Mouse (Mus musculus): Measurements from ENCODE around the gene Crlf2. TPM values are rescaled to one million over a fixed set of nuclear protein-coding genes. Genes with fewer than 3 reads are reported as not detected.

Gene Crlf2
- total RNA-seq, 2 experiments from 2014 or later, result 2.5 to 3.0 TPM

DNA sequence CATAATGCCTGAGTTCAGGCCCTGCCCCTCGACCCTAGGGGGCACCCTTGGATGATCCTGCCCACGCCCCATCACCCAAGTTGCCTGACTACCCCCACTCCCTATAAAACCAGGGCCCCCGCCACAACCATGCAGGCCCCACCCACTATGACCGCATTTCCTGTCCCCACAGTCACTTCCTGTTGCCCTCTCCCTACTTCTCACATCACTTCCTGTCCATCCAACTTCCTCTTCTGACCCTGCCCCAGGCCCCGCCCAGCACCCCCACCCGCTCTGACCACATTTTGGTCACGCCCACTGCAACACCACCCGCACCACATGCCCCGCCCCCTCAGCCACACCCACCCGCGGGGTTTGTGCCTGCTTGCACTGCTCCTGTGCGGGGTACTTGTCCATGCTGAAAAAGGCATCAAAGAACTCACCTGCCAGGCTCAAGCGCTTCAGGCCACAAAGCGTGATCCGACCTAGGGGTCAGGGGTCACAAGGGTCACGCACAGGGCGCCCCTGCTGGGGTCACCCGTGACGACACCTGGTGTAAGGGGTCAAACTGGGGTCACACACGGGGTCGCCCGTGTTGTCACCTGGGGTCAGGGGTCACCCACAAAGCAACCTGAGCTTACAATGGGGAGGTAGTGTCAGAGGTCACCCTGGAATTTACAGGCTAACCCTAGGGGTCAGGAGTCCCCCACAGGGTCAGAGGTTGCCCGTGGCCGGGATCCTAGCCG, 7.6 kb downstream of the Crlf2 start:
- intact Hi-C loops (cut with DNase I), result loop anchor here (10.0 kb wide), 2 partner anchors 204 to 374 kb away; partner anchors contain the start of genes 4930522L14Rik and Gm15446

DNA sequence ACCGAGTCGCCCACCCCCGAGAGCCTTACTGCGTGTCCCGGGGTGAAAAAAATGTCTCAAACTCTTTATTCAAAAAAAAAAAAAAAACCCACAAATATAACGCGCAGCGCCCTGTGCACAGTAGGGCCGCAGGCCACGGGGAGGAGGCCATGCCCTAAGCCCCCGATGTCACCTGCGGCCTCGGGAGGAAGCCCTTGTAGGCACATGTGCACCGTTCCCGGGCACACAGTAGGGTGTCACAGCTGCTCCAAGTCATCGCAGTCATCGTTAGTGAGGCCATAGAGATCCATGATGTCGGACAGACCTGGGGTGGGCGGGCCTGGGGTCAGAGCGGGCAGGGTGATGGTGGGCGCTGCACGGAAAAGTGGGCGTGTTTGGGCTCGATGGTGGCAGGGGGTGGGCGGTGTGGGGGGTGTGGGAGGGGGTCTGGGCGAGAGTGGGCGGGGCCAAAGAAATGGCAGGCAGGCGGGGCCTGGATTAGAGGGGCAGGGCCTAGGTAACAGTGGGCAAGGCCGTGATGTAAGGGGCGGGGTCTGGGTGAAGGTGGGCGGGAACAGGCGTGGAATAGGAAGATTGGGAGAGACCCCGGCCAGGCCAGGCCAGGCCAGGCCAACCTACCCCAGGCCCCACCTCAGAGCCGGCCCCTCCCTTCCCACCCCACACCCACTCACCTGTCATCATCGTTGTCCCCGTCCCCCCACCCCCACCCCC, 8.4 kb downstream of the Crlf2 start:
- no peak for DNase-seq
- intact Hi-C loops (cut with DNase I), result loop anchor here (10.0 kb wide), 2 partner anchors 204 to 374 kb away; partner anchors contain the start of genes 4930522L14Rik and Gm15446

More for the DNA sequence above, 7.6 kb downstream of the Crlf2 start:
- no peak for DNase-seq

DNA sequence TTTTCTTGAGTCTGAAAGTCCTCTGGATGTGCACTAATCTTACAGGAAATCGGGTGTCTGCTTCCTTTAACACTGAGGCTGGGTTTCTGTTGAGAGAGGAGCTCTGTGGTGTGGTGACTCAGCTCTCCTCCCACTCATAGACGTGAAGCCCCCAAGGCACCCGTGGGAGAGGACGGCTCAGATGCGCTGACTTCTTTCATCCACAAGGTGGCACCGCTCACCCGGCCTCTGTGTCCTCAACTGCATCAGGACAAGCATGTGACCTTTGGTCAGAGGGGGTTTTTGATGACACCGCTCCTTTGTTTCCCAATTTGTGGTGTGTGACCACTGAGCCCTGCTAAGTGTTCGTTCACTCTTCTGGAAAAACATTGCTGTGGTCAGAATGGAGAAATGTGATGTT, 10.1 kb downstream of the Crlf2 start:
- DNase-seq, result no peak
- intact Hi-C loops (cut with DNase I), result no loop called here

DNA sequence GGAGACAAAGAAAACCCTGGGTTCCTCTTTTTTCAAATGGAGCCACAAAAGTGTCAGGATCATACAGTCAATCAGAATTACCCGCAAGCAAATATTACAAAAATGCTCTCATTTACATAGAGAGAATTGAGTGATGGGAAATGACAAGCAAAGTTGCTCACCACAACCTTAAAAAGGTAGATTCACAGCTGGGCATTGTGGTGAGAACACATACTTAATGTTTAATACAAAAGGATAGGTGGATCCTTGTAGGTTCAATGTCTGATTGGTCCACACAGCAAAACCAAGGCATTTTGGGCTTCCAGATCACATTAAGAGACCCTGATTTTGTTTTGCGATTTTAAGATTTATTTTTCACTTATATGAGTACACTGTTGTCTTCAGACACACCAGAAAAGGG, 11.7 kb downstream of the Crlf2 start:
- DNase-seq, result no peak
- intact Hi-C loops (cut with DNase I), result no loop called here

DNA sequence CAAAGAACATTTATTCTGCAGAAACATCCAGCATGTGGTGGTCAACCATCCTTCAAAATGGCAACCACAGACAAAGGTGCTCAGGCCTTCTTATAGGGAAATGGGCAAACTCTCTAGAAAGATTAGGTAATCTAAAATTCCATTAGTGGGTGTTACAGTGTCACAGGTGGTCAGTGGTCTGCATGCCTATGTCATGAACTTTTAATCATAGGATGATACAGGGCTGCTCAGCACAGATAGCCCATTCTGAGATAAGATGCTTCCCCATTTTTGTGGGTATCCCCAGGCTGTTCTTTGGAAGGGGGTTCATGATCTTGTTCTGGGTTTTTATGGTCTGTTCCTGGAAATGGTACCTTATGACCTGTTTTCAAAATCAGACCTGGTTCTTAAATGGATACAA, 49.1 kb downstream of the Crlf2 start:
- intact Hi-C loops (cut with DNase I), result no loop called here

DNA sequence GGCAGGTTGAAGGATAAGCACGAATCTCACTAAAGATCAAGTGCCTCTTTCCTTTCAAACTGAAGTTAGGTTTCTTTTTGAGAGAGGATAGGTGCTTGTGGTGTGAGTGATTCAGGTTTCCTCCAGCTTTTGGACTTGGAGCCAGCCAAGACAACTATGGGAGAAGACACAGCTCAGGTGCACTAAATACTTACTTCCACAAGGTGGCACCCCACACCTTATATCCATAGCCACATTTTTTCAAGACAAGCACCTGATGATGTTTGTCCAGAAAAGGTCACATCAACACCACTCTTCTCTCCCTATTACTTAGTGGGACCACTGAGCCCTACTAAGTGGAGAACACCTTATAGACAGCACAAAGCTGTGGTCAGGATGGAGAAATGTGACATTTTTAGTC, 52.1 kb downstream of the Crlf2 start:
- no peak for DNase-seq
- intact Hi-C loops (cut with DNase I), result no loop called here

More for the DNA sequence above, 49.1 kb downstream of the Crlf2 start:
- no peak for DNase-seq

Other genes with a start within 250 kb of the Crlf2 start
- not detected for gene Vmn2r16, start 228.8 kb downstream of the Crlf2 start, total RNA-seq (2021)
- gene Vmn2r17, start 139.3 kb downstream of the Crlf2 start, total RNA-seq (2021), result not detected
- gene 5430403G16Rik, start 132.0 kb upstream of the Crlf2 start, total RNA-seq (2021), result under 1 TPM; 0.27 to 0.43 TPM
- gene 4930522L14Rik, start 192.9 kb upstream of the Crlf2 start, total RNA-seq (2021), result 1 to 10 TPM in 1 of 2 experiments, under 1 TPM in 1; 0.37 to 1.8 TPM